Mouse (Mus musculus) monocyte, adult 2 months (primary cell): ENCODE data around the gene Zdhhc19.
A peak's percentile ranks its signal among the peaks of the same experiment; 100 is the strongest.
"Not testable (repeated sequence)": the region's sequence is repeated elsewhere in the genome, so short reads cannot be mapped to it uniquely, and the experiment has no call there.

ENCODE experiments used
- DNase-seq, 2 experiments: peaks; one replicate each; pipeline ENCODE4 v3.0.0; 2022; ENCODE audit warnings: low spot score in 2 of 2, low read depth in 1 of 2

Zdhhc19 gene

GRCm38 (mm10) chr16:32486046-32486445 lies 10.0 kb upstream of the Zdhhc19 start:
- no peak for DNase-seq

- no peak for DNase-seq
These were observed 8.6 kb upstream of the Zdhhc19 start, which contains the start of gene Slc51a for GRCm38 (mm10) chr16:32487234-32488111. Gene Slc51a (minus strand): TSS chr16:32487879.

GRCm38 (mm10) chr16:32488939-32489338 lies 7.1 kb upstream of the Zdhhc19 start:
- no peak for DNase-seq

GRCm38 (mm10) chr16:32494371-32494770 lies 1.7 kb upstream of the Zdhhc19 start:
- DNase-seq: not testable (repeated sequence)

GRCm38 (mm10) chr16:32498996-32499395 lies 2.9 kb downstream of the Zdhhc19 start:
- no peak for DNase-seq

GRCm38 (mm10) chr16:32499430-32500037 lies 3.5 kb downstream of the Zdhhc19 start:
- peak; percentile 45 to 71 for DNase-seq

GRCm38 (mm10) chr16:32501459-32501858 lies 5.4 kb downstream of the Zdhhc19 start:
- DNase-seq: no peak

GRCm38 (mm10) chr16:32502621-32503335 lies 6.7 kb downstream of the Zdhhc19 start:
- DNase-seq: no peak

- DNase-seq: no peak
These were observed 7.6 kb downstream of the Zdhhc19 start for GRCm38 (mm10) chr16:32503633-32504032.

- no peak for DNase-seq
These were observed 10.2 kb downstream of the Zdhhc19 start for GRCm38 (mm10) chr16:32506298-32506697.

- DNase-seq: no peak
These were observed 10.8 kb downstream of the Zdhhc19 start for GRCm38 (mm10) chr16:32506868-32507267.

- peak; percentile 25 to 48 for DNase-seq
These were observed 11.3 kb downstream of the Zdhhc19 start for GRCm38 (mm10) chr16:32507407-32507806.

- no peak for DNase-seq
These were observed 12.0 kb downstream of the Zdhhc19 start for GRCm38 (mm10) chr16:32508035-32508434.

- no peak for DNase-seq
These were observed 12.5 kb downstream of the Zdhhc19 start for GRCm38 (mm10) chr16:32508506-32509065.

GRCm38 (mm10) chr16:32509066-32509942 lies 13.2 kb downstream of the Zdhhc19 start:
- DNase-seq: no peak

GRCm38 (mm10) chr16:32510399-32511337 lies 14.6 kb downstream of the Zdhhc19 start:
- DNase-seq: no peak

- DNase-seq: no peak
These were observed 15.3 kb downstream of the Zdhhc19 start for GRCm38 (mm10) chr16:32511338-32511734.

GRCm38 (mm10) chr16:32511827-32512490 lies 15.9 kb downstream of the Zdhhc19 start:
- no peak for DNase-seq

- DNase-seq: no peak
These were observed 16.9 kb downstream of the Zdhhc19 start for GRCm38 (mm10) chr16:32512921-32513320.
